In the genomic region with DNA sequence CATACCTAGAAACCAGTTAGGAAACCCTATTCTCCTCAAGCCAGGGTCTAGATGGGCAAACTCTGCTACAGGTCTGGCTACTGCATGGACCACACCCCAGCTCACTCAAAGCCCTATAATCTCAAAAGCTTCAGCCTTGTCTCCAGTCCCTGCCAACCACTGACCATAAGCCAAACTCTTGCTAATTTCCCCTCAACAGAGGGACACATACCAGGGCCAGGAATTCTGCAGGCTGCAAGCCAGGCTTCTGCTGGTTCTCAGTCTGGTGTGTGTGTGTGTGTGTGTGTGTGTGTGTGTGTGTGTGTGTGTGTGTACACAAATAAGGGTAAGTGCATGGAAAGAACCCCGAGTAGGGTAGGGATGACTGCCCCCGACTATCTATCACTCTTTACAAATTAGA, we compare ENCODE assay signal across 14 mouse cellular contexts. TPM values are rescaled to one million over a fixed set of nuclear protein-coding genes. Genes with fewer than 3 reads are reported as not detected.
A peak's percentile ranks its signal among the peaks of the same experiment; 100 is the strongest.
DNase-seq lines count a peak whose midpoint lies in the region; ATAC-seq and TF ChIP-seq lines count a peak whose summit lies in the region.
"Had no signal": no experiment of that assay in that cellular context is flagged by ENCODE, and none has a peak within 500 bp of the region (broad histone marks: within the 10 kb centered on the region; RNA-seq: fewer than 3 reads in every experiment).

No protein-coding gene starts in this region.

- TF ChIP-seq CTCF in hindbrain, postnatal 0 days (IDR thresholded peaks at IDR 0.05; ENCODE audit: low read depth) = no peak

- intact Hi-C loops in gastrocnemius, postnatal 36 days (cut with DNase I) = no loop called here

- 73% methylated on average over 2 of the region's 2 CpGs for WGBS in forebrain, embryonic 12.5 days
- 85% methylated on average over 2 of the region's 2 CpGs for WGBS in forebrain, embryonic 11.5 days
- 58% methylated on average over 2 of the region's 2 CpGs for WGBS in hindbrain, postnatal 0 days

- peaks cover 59% of the 10 kb centered on the region for H3K27me3 ChIP-seq in forebrain, embryonic 12.5 days
- peaks cover 32% of the 10 kb centered on the region for H3K27me3 ChIP-seq in forebrain, embryonic 11.5 days (ENCODE audit: control insufficient read depth, insufficient read depth, low read length)
- peaks cover 2% of the 10 kb centered on the region; the same call in 1 of the 2 replicates for H3K27me3 ChIP-seq in hindbrain, postnatal 0 days (ENCODE audit: insufficient read depth, low read length)

- no peak overlapping the region for H3K9ac ChIP-seq in forebrain, embryonic 12.5 days
- no peak overlapping the region for H3K9ac ChIP-seq in forebrain, embryonic 11.5 days (ENCODE audit: low read length)
- no peak overlapping the region for H3K9ac ChIP-seq in hindbrain, postnatal 0 days (replicated peaks; ENCODE audit: low read length)
- H3K9ac ChIP-seq: liver, embryonic 14.5 days had no signal

- peak overlapping the region; percentile 60 for H3K4me2 ChIP-seq in forebrain, embryonic 12.5 days
- H3K4me2 ChIP-seq in forebrain, embryonic 11.5 days (ENCODE audit: low read depth, low read length, severe bottlenecking) = no peak overlapping the region
- peak overlapping the region; percentile 53 for H3K4me2 ChIP-seq in hindbrain, postnatal 0 days (ENCODE audit: low read depth, low read length)

- ATAC-seq in forebrain, embryonic 12.5 days (ENCODE audit: low FRiP score) = no peak
- ATAC-seq in forebrain, embryonic 11.5 days (replicated peaks; ENCODE audit: low FRiP score) = no peak
- no peak for ATAC-seq in hindbrain, postnatal 0 days

- no peak for DNase-seq in forebrain, embryonic 11.5 days (ENCODE audit: low spot score)
- peak; percentile 45 for DNase-seq in 3T3-L1 (ENCODE audit: low read depth, low spot score)
- peak; percentile 90 for DNase-seq in cerebellum, adult 9-11 months
- DNase-seq in hindbrain, postnatal 0 days (ENCODE audit: low spot score) = peak; percentile 56
- DNase-seq in left cerebral cortex, adult 18-20 months (ENCODE audit: low spot score in 2 of 2) = no peak
- no peak for DNase-seq in spleen, postnatal 36 days (ENCODE audit: low spot score in 2 of 2)
- DNase-seq in gastrocnemius, postnatal 36 days = no peak
- DNase-seq: adrenal gland, adult 2 months; kidney, adult 2 months had no signal

- no peaks in the 10 kb centered on the region for H3K36me3 ChIP-seq in forebrain, embryonic 12.5 days (replicated peaks)
- no peaks in the 10 kb centered on the region for H3K36me3 ChIP-seq in forebrain, embryonic 11.5 days (ENCODE audit: control insufficient read depth, insufficient read depth, low read length)
- H3K36me3 ChIP-seq in hindbrain, postnatal 0 days (ENCODE audit: insufficient read depth, low read length) = no peaks in the 10 kb centered on the region
- H3K36me3 ChIP-seq: G1E; heart, embryonic 10.5 days had no signal

- peaks cover 19% of the 10 kb centered on the region for H3K4me1 ChIP-seq in forebrain, embryonic 12.5 days
- no peaks in the 10 kb centered on the region for H3K4me1 ChIP-seq in forebrain, embryonic 11.5 days (replicated peaks; ENCODE audit: control insufficient read depth, insufficient read depth, low read length)
- H3K4me1 ChIP-seq in hindbrain, postnatal 0 days (ENCODE audit: insufficient read depth, low read length) = no peaks in the 10 kb centered on the region
- H3K4me1 ChIP-seq: heart, embryonic 10.5 days had no signal

- H3K4me3 ChIP-seq in forebrain, embryonic 12.5 days (replicated peaks) = 0 out of 2 replicates have a peak overlapping the region, but pooled peaks have one; percentile 2
- H3K4me3 ChIP-seq in forebrain, embryonic 11.5 days (ENCODE audit: low read depth, low read length) = no peak overlapping the region
- peak overlapping the region; percentile 3; the same call in 1 of the 2 replicates for H3K4me3 ChIP-seq in hindbrain, postnatal 0 days (ENCODE audit: low read length)
- H3K4me3 ChIP-seq: heart, embryonic 10.5 days had no signal

- H3K27ac ChIP-seq in forebrain, embryonic 12.5 days = no peak overlapping the region
- no peak overlapping the region for H3K27ac ChIP-seq in forebrain, embryonic 11.5 days (ENCODE audit: low read depth, low read length)
- H3K27ac ChIP-seq in hindbrain, postnatal 0 days = no peak overlapping the region
- H3K27ac ChIP-seq: heart, embryonic 10.5 days; liver, embryonic 14.5 days had no signal

- no peaks in the 10 kb centered on the region for H3K9me3 ChIP-seq in forebrain, embryonic 12.5 days
- H3K9me3 ChIP-seq in forebrain, embryonic 11.5 days (ENCODE audit: control insufficient read depth, low read length) = no peaks in the 10 kb centered on the region
- H3K9me3 ChIP-seq in hindbrain, postnatal 0 days (ENCODE audit: low read length) = no peaks in the 10 kb centered on the region
- H3K9me3 ChIP-seq: G1E; heart, embryonic 10.5 days had no signal

RNA-seq across cellular contexts. Expression of gene Gpr173, which starts 2.1 kb away (rescaled TPM):
- 6.8 and 8.4 TPM in 2 replicates for polyA plus RNA-seq in forebrain, embryonic 12.5 days (2016; fragmentation: Nextera tagmentation; extraction: Ambion mirVana)
- 7.1 and 8.0 TPM in 2 replicates for polyA plus RNA-seq in forebrain, embryonic 11.5 days (2014; fragmentation: Nextera tagmentation; extraction: Ambion mirVana)
- total RNA-seq in hindbrain, postnatal 0 days (2014; rRNA removed) = 28.6 and 30.1 TPM in 2 replicates
- 5.4 and 6.8 TPM in 2 replicates for polyA plus RNA-seq in hindbrain, postnatal 0 days (2015; fragmentation: Nextera tagmentation; extraction: Ambion mirVana)
- total RNA-seq in left cerebral cortex, adult 18-20 months (2021) = 10 to 100 TPM; 13.3 to 14.3 TPM
- total RNA-seq in gastrocnemius, postnatal 36 days (2021) = under 1 TPM; 0.28 to 0.84 TPM
- total RNA-seq: megakaryocyte, adult 5-6 weeks had no signal
- polyA plus RNA-seq: G1E had no signal

RNA-seq across cellular contexts. Expression of gene Tspyl2, which starts 24.2 kb away (rescaled TPM):
- polyA plus RNA-seq in forebrain, embryonic 12.5 days (2016; fragmentation: Nextera tagmentation; extraction: Ambion mirVana) = 48.3 and 49.7 TPM in 2 replicates
- 33.7 and 35.6 TPM in 2 replicates for polyA plus RNA-seq in forebrain, embryonic 11.5 days (2014; fragmentation: Nextera tagmentation; extraction: Ambion mirVana)
- total RNA-seq in hindbrain, postnatal 0 days (2014; rRNA removed) = 21.3 and 27.4 TPM in 2 replicates
- polyA plus RNA-seq in hindbrain, postnatal 0 days (2015; fragmentation: Nextera tagmentation; extraction: Ambion mirVana) = 46.4 and 52.0 TPM in 2 replicates
- 100 to 1,000 TPM in 1 of 2 experiments, 10 to 100 TPM in 1; 98.9 to 109 TPM for total RNA-seq in left cerebral cortex, adult 18-20 months (2021)
- 10 to 100 TPM in 1 of 2 experiments, 1 to 10 TPM in 1; 9.1 to 11.4 TPM for total RNA-seq in gastrocnemius, postnatal 36 days (2021)

RNA-seq across cellular contexts. Expression of gene Kantr, which starts 39.1 kb away (rescaled TPM):
- 19.1 and 19.2 TPM in 2 replicates for polyA plus RNA-seq in forebrain, embryonic 12.5 days (2016; fragmentation: Nextera tagmentation; extraction: Ambion mirVana)
- 16.6 and 19.5 TPM in 2 replicates for polyA plus RNA-seq in forebrain, embryonic 11.5 days (2014; fragmentation: Nextera tagmentation; extraction: Ambion mirVana)
- total RNA-seq in hindbrain, postnatal 0 days (2014; rRNA removed) = 6.8 and 21.7 TPM in 2 replicates
- 21.3 and 22.7 TPM in 2 replicates for polyA plus RNA-seq in hindbrain, postnatal 0 days (2015; fragmentation: Nextera tagmentation; extraction: Ambion mirVana)
- 10 to 100 TPM; 56.0 to 60.3 TPM for total RNA-seq in left cerebral cortex, adult 18-20 months (2021)
- 1 to 10 TPM; 1.6 to 2.3 TPM for total RNA-seq in gastrocnemius, postnatal 36 days (2021)

Comparison
In these comparisons a context has a peak if more than half of its experiments do, and no peak if none do; other contexts are left out.
1. DNase-seq: peak in 3T3-L1 (single experiment), cerebellum, adult 9-11 months (single experiment) and hindbrain, postnatal 0 days (single experiment); none in forebrain, embryonic 11.5 days (single experiment), left cerebral cortex, adult 18-20 months (0 of 2), spleen, postnatal 36 days (0 of 2) and gastrocnemius, postnatal 36 days (0 of 2).
2. RNA of gene Gpr173, which starts 2.1 kb away (total RNA-seq): 28.6 to 30.1 TPM in hindbrain, postnatal 0 days and 13.3 to 14.3 TPM in left cerebral cortex, adult 18-20 months; 0.28 to 0.84 TPM in gastrocnemius, postnatal 36 days; every median in the first group is over 4 times any median in the second.